Mouse (Mus musculus) liver, adult 2 months (tissue): ENCODE results near the gene Smap1. TPM values are rescaled to one million over a fixed set of nuclear protein-coding genes. Genes with fewer than 3 reads are reported as not detected.

Source experiments
- DNase-seq: peaks from one replicate; pipeline ENCODE4 v3.0.0-alpha.2; 2011; ENCODE audit warnings: low read depth, low spot score; ENCODE audit errors: extremely low read depth
- H3K27ac ChIP-seq: fragments of 200-500 bp; replicated peaks from 2 replicates; pipeline ENCODE4 v1.5.1; 2012; ENCODE audit warnings: low read depth, mild to moderate bottlenecking, control low read depth, inconsistent platforms, low read length; ENCODE audit not compliant: insufficient read depth
- H3K27me3 ChIP-seq: fragments of 200-500 bp; 2 replicates; pipeline ENCODE4 v1.6.1; 2012; ENCODE audit warnings: mild to moderate bottlenecking, moderate library complexity, low read length, inconsistent platforms; ENCODE audit not compliant: control insufficient read depth, insufficient read depth
- H3K36me3 ChIP-seq: fragments of 200-500 bp; 2 replicates; pipeline ENCODE4 v1.6.1; 2012; ENCODE audit warnings: low read length, inconsistent platforms; ENCODE audit not compliant: control insufficient read depth, insufficient read depth
- H3K4me1 ChIP-seq: fragments of 200-500 bp; 2 replicates; pipeline ENCODE4 v1.6.1; 2011; ENCODE audit warnings: low read length; ENCODE audit not compliant: control insufficient read depth, insufficient read depth
- H3K4me3 ChIP-seq: fragments of 200-500 bp; 2 replicates; pipeline ENCODE4 v1.5.1; 2011; ENCODE audit warnings: low read depth, mild to moderate bottlenecking, control low read depth, low read length, moderate library complexity; ENCODE audit not compliant: insufficient read depth
- H3K79me2 ChIP-seq: fragments of 200-500 bp; 2 replicates; pipeline ENCODE4 v1.6.1; 2012; ENCODE audit warnings: inconsistent platforms, mild to moderate bottlenecking, low read length, moderate library complexity; ENCODE audit not compliant: control insufficient read depth, insufficient read depth
- H3K9ac ChIP-seq: fragments of 200-500 bp; 2 replicates; pipeline ENCODE4 v1.6.1; 2012; ENCODE audit warnings: low read depth, mild to moderate bottlenecking, control low read depth, inconsistent platforms, low read length
- CTCF ChIP-seq: fragments of 200-500 bp; IDR thresholded peaks from 2 replicates; pipeline ENCODE4 v1.5.1; 2011; ENCODE audit warnings: low read depth, low read length, control low read depth
- POLR2A ChIP-seq: fragments of 200-500 bp; IDR thresholded peaks from 2 replicates; pipeline ENCODE4 v1.6.1; 2011; ENCODE audit warnings: low read length, control low read depth; ENCODE audit not compliant: insufficient read depth; ENCODE audit errors: extremely low read depth
- WGBS: fragments of 180-500 bp; shearing (Covaris S2); methylation state at CpG from one replicate; pipeline ENCODE4 v1.1.7; 2018; 5-methylcytosine and 5-hydroxymethylcytosine counted together
- polyA plus RNA-seq: library from polyadenylated mRNA; depleted of rRNA; stranded (reverse); fragments of >200 nt; gene quantifications from 2 replicates; pipeline ENCODE4 v1.2.3, GENCODE M21; 2012; rRNA removed
- total RNA-seq: library from RNA; depleted of rRNA; stranded (reverse); fragments of >200 nt; gene quantifications from 2 replicates; pipeline ENCODE4 v1.2.3, GENCODE M21; 2014; rRNA removed

The Smap1 gene
- total and polyA plus RNA-seq, 2 experiments, result 11.2 to 14.4 TPM

- no peak for TF ChIP-seq POLR2A
- no peak for TF ChIP-seq CTCF
- H3K79me2 ChIP-seq, result no peaks in the 10 kb centered on the region
- no peaks in the 10 kb centered on the region for H3K4me1 ChIP-seq
- DNase-seq, result no peak
- no peak overlapping the region for H3K27ac ChIP-seq
- H3K36me3 ChIP-seq, result no peaks in the 10 kb centered on the region
- H3K4me3 ChIP-seq, result no peak overlapping the region
- no peak overlapping the region for H3K9ac ChIP-seq
- no peaks in the 10 kb centered on the region for H3K27me3 ChIP-seq
- 88% methylated on average over 9 of the region's 9 CpGs for WGBS
These were observed 123.8 kb downstream of the Smap1 start for GRCm38 (mm10) chr1:23798306-23798705.

Other genes starting within 250 kb of the Smap1 start
- under 0.01 TPM in 1 of 2 replicates, not detected in the other for gene B3gat2, start 160.6 kb downstream of the Smap1 start, total RNA-seq
- not detected in 2 replicates for gene B3gat2, start 160.6 kb downstream of the Smap1 start, polyA plus RNA-seq
- gene Sdhaf4, start 83.3 kb upstream of the Smap1 start, total RNA-seq, result 47.4 and 53.3 TPM in 2 replicates
- 8.9 and 10.5 TPM in 2 replicates for gene Sdhaf4, start 83.3 kb upstream of the Smap1 start, polyA plus RNA-seq
- gene Fam135a, start 178.0 kb upstream of the Smap1 start, total RNA-seq, result 20.1 and 23.0 TPM in 2 replicates
- 5.4 and 6.7 TPM in 2 replicates for gene Fam135a, start 178.0 kb upstream of the Smap1 start, polyA plus RNA-seq